Mouse (Mus musculus) NIH3T3 (cell line): ENCODE data around the gene Pyroxd1.

Source experiments
- DNase-seq: peaks from one replicate; pipeline ENCODE4 v3.0.0-alpha.2; 2012; ENCODE audit warnings: low read depth

Gene Pyroxd1

DNA sequence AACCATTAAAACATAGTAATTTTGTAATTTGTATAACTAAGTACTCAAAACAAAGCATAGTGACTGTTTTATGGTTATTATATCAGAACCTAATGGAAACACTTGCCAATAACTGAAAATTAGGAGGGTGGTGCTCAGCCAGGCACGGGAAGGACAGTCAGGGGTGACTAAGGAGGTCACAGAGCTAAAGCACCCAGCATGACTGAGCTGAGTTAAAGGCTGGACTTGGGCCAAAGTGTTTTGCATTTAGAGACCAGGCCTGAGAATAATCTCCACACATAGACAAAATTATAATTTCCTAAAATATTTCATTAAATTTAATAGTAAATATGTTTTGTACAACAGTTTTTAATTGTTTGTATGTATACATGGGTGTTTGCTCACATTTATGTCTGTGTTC is 31.6 kb downstream of the Pyroxd1 start:
- DNase-seq, result peak; percentile 79

DNA sequence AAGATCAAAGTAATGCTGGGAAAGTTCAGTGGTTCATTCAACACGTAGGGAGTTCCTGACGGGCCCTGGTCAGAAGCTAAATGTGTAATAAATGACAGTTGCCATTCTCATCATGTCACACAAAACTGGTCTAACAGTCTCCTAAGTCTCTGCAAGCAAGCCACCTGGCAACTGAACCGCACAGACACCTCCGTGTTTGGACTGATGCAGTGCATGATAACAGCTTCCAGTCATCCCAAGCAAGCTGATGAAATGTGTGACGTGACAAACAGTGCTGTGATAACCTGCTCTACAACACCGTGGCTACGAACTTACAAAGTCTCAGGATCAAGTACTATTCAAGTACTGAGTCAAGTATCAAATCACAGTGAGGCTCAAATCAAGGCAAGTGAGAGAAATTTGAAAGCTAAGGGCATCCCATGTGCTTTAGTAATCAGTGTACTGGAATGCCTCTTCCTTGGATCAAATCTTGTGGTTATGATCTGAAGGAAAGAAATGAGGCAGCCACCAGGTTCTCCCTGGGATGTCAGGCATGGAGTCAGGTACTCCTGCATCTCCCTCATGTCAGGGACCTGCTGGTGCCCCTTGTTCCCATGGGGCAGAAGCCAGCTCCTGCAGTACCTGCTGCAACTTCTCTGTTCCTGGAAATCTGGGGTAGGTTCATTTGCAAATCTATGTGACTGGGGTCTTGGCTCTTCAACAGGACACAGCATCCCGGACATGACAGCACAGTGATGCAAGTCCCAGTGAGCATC is 33.3 kb downstream of the Pyroxd1 start:
- DNase-seq, result no peak

DNA sequence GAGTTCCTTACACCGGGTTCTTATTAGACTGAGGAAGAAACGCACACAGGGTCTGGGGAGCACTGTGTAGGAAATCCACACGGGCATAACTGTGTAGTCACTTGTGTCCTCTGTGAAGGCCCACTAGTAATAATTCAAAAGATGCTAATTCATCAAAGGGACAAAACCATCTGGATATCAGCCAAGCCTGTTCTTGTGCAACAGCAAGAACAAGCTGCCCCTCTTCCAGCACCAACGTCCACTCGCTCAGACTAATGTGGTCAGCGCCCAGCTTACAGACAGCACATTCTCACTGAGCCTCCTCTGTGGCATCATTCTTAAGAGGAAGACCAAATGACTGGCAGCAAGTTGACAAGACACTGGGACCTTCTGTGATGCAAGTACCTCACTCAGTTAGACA is 34.5 kb downstream of the Pyroxd1 start:
- DNase-seq, result no peak

DNA sequence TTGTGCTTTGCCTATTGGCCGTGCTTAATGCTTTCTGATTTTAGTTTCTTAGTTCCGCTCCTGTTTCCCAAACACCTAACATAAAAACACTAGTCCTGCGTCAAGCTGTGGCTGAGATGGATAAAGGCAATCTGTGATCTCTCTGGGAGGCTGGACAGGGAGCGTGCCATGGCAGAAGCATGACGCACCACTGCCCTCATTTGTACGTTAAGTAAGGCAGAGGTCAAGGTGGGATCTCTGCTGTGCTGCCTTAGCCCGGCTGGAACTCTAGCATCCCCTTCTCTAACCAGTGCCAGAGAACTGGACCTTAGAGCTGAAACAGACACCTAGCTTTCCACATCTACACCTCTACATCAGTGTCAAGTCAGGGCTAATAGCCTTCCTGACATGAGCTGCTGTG is 36.2 kb downstream of the Pyroxd1 start:
- DNase-seq, result no peak

DNA sequence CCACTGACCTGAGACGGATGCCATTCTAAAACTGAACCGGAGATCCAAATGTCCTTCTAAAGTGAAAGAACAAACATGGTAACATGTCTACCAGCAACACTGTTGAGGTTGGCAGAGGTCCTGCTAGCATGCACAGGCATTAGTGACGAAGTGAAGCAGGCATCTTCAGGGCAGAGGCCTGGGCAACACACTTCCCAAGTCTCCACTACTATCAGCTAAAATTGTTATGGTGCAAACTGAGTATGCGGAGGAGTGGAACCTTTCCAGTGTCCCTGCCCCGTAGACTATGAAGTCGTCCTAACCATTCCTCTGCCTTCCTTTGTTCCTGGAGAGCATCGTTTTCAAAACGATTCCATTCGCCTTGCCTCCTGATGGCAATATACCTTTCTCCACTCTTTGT is 39.1 kb downstream of the Pyroxd1 start:
- no peak for DNase-seq

DNA sequence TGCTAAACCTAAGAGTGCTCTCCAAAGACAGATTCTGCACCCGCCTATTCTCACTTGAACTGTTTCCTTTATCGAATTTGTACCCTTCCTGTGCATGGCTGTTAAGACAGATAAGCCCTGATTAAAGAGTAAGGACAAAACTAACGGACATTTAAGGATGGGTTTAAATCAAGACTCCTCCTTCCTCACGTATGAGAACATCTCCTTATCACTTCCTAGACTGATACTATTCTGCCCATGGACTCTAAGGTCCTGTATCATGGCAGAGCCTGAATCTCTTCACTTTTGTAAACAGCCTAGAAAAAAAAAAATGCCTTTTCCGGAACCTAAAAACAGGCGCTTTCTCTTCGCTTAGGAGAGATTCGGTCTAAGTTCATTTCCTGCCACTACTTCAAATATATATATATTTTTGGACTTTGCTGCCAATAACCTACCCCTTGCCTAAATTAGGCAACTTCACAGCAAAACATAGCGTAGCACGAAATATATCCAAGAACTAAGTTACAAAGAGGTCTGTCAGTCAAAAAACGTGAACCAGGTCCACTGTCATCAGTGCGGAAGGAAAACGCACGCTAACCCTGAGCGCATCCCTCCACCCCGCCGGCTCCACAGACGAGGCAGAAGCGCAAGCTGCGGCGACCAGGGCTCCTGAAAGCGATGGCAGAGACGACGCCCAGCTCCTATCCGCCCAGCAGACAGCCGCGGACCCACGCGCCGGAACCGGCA is 41.0 kb downstream of the Pyroxd1 start:
- no peak for DNase-seq

DNA sequence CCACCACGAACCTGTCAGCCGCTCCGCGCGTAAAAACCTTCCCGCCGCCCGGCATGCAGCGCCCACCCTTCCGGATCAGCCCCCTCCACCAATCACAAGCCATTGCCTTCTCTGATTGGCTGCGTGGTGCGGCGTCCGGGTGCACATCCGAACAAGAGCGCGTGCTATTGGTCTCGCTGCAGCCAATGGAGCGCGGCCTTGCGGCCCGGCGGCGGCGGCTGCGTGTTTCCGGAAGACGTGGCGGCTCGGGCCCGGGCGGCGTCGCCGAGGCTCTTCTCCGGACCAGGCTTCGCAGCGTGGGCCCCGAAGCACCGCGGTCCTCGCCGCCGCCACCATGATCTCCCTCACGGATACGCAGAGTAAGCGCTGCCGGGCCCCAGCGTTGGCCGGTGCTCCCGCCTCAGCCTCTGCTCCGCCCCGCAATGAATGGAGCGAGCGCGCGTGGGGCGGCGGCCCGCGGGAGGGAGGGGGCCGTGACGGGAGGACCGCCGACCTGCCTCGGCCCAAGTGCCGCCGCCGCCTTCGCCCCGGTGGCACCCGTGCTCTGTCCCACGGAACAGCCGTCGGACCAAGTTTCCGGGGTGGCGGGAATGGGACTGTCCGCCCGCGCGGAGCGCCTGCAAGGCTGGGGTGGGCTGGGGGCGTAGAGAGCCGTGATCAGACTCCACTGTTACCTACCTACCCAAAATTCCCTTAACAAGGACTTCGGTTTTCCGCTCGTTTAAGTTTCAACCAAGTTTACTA is 41.7 kb downstream of the Pyroxd1 start, which contains the start of the genes Recql and Golt1b:
Gene Recql, minus strand, starts transcription at position 77 of the 744 bp plus-strand sequence.
Gene Golt1b, plus strand, starts transcription at position 211 of the 744 bp plus-strand sequence.
- DNase-seq, result peak; percentile 99

DNA sequence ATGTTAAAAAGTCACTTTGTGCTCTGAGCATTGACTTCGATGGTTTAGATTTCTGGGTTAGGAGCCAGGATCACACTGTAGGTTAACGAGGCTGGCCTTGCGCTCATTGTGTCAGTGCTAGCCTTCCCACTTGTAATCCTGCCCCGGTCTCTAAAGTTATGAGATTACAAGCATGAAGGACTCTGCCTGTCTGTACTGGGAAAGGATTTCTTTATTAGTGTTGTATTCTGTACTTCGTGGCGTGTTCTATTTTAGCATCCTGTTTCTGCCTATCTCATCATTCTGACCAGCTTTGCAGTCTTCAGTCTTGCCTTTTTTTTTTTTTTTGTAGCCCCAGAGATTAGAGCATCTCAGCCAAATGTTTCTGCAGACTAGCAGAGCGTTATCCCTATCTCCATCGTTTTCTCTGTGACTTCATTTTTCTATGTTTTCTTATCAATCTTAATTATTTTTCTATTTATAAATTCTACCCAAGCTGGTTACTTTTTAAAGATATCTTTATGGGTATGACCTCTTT is 42.4 kb downstream of the Pyroxd1 start:
- peak; percentile 44 for DNase-seq

DNA sequence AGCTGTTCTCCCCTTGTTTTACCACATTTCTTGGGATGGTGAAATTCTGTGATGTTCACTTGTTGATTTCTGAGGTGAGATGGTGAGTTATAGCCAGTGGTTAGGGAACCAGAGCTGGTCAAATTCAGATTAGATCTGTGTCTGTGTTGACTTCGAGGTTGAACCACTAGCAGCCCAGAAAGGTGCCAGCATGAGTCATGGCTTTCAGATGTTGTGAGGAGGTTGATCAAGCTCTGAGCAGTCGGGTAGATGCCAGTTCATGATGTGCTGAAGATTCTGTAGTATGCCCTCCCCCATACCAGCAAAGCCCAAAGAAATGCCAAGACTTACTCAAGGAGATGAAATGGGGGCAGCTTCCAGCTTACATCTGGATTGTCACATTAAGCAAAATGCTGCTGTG is 43.6 kb downstream of the Pyroxd1 start:
- DNase-seq, result peak; percentile 68

DNA sequence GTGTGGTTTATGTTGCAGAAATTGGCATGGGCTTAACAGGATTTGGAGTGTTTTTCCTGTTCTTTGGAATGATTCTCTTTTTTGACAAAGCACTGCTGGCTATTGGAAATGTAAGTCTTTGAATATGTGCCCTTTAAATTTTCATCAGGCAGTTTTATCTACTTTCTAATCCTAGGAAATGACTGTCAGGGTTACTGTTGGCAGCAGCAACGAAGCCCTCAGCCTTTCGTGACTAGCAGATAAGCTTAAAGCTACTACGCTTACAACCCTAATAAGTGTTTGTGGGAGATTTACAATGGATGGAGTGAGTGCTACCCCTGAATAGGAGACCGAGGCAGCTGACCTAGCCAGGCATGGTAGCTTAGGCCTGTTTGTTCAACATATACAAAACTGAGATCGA is 46.9 kb downstream of the Pyroxd1 start:
- no peak for DNase-seq

DNA sequence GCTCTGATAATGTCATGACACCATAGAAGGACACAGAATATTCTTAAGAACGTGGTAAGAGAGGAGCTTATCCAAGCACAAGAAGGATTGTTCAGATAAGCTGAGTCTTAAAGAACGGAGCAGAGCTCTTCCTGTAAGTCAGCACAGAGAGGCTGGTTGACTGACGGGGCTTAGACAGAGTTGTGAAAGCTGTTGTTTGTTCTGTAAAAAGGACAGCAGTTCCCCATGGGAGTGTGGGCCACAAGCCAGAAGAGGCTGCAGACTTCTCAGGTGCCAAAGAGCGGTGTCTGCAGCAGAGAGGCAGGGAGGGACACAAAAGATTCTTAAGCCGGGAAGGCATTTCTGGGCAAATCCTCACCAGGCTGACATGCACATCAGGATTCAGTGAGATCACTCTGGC is 49.2 kb downstream of the Pyroxd1 start:
- DNase-seq, result no peak

DNA sequence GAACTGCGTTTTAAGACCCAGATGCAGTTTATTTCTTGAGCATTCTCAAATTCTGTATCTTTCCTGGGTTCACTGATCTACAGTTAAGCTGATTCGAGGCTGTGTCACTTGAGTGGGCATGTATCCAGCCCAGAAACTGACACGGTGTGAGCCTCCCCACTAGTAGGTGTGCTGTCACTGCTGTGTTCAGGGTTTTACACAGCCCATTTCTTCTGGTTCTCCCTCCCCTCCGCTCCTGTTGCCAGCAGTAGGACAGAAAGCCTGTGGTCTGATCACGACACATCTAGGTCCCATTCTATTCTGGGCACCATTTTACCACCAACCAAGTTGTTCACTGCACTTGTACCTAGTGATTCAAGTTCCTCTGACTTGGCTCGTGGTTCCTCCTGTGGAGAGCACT is 50.3 kb downstream of the Pyroxd1 start:
- no peak for DNase-seq

DNA sequence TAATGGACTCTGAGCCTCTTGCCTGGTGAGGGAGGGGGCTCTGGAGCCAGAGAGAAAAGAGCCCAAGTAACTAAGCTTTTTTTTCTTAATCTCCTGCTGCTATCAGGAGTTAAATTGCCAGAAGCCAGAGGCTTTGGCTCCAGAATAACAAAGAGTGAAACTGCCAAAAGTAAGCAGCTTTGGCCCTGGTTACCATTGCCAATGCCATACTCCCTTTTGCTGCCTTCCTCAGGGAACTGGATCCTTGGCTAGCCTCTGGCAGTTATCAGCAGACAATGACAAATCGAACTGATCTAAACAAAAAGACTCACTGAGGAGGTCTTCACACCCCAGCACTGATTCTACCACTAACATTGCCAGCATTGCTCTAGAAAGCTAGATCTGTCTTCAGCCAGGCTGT is 65.7 kb downstream of the Pyroxd1 start:
- DNase-seq, result peak; percentile 28
